Mouse (Mus musculus) heart, adult 2 months (tissue): ENCODE data around the gene Arhgap18.

Experiments used
- EP300 ChIP-seq: fragments of 200-500 bp; IDR thresholded peaks from 2 replicates; pipeline ENCODE4 v1.6.1; 2011; ENCODE audit warnings: low read depth, low read length, control low read depth; ENCODE audit not compliant: insufficient read depth
- POLR2A ChIP-seq: fragments of 200-500 bp; IDR thresholded peaks from 2 replicates; pipeline ENCODE4 v1.6.1; 2011; ENCODE audit warnings: mild to moderate bottlenecking, low read depth, low read length, control low read depth; ENCODE audit not compliant: insufficient read depth

- TF ChIP-seq POLR2A (no peak), EP300 (no peak)
Measured at GRCm38 (mm10) chr10:26849854-26850253, 96.6 kb downstream of the Arhgap18 start.
